Mouse (Mus musculus) cerebellum, adult 2 months (tissue): ENCODE data around the gene Wdr75.

Experiments used
- CTCF ChIP-seq: fragments of 200-500 bp; IDR thresholded peaks from 2 replicates; pipeline ENCODE4 v1.5.1; 2011; ENCODE audit warnings: low read depth, mild to moderate bottlenecking, control low read depth, low read length, moderate library complexity, borderline replicate concordance; ENCODE audit not compliant: insufficient read depth
- POLR2A ChIP-seq: fragments of 200-500 bp; IDR thresholded peaks from 2 replicates; pipeline ENCODE4 v1.6.1; 2011; ENCODE audit warnings: low read length, control low read depth, borderline replicate concordance; ENCODE audit not compliant: insufficient read depth

DNA sequence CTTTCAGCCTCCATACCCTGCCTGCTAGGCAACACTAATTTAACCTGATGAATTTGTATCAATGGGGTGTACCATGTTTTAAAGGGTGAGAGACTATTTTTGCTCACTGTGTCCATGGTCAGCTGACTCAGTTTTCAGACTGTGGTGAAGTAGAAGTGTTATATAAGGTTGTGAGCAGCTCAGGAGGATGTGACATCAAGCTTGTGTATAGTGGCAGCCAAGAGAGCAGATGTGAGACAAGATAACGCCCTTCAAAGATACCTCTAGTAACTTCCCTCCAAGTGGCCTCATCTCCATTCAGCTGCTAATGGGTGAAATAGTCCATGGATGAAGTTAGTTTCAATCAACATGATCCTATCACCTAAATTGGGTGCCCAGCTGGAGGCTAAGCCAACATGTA lies 29.5 kb downstream of the Wdr75 start:
- no peak for TF ChIP-seq CTCF
- no peak for TF ChIP-seq POLR2A
